Comparison of ENCODE assay signal across 8 mouse cellular contexts in the genomic region with DNA sequence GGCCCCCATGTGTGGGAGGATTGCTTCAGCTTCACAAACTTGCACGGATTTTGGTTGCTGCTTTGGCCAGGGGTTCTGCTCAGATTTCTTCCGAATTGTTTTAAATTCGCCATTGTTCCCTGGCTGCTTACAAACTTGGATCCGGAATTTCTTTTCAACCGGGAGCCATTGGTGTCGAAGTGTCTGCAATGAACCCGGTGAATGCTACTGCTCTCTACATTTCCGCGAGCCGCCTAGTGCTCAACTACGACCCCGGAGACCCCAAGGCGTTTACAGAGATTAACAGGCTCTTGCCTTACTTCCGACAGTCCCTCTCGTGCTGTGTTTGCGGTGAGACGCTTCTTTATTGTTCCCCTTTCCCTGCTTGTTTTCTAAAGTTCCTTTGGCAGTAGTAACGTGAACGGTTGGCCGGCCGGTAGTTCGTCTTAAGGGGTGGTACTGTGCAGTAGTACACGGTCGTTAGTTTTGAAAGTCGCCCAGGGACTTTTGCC. TPM values are rescaled to one million over a fixed set of nuclear protein-coding genes. Genes with fewer than 3 reads are reported as not detected.
DNase-seq lines count a peak whose midpoint lies in the region; ATAC-seq and TF ChIP-seq lines count a peak whose summit lies in the region.

No protein-coding gene starts in this region.

- H3K4me2 ChIP-seq in embryonic facial prominence, embryonic 15.5 days (replicated peaks), result peak overlapping the region; percentile 75
- peak overlapping the region; percentile 79 for H3K4me2 ChIP-seq in hindbrain, embryonic 16.5 days (ENCODE audit: low read length)
- H3K4me2 ChIP-seq in liver, embryonic 14.5 days (ENCODE audit: low read depth), result peak overlapping the region; percentile 95
- peak overlapping the region; percentile 87 for H3K4me2 ChIP-seq in neural tube, embryonic 11.5 days (ENCODE audit: low read depth)

- no peaks in the 10 kb centered on the region for H3K36me3 ChIP-seq in embryonic facial prominence, embryonic 15.5 days
- H3K36me3 ChIP-seq in hindbrain, embryonic 16.5 days (ENCODE audit: control insufficient read depth, insufficient read depth, low read length), result no peaks in the 10 kb centered on the region
- peaks cover 4% of the 10 kb centered on the region; the same call in 1 of the 2 replicates for H3K36me3 ChIP-seq in liver, embryonic 14.5 days (replicated peaks; ENCODE audit: control insufficient read depth, insufficient read depth, low read depth)
- no peaks in the 10 kb centered on the region for H3K36me3 ChIP-seq in neural tube, embryonic 11.5 days (ENCODE audit: control insufficient read depth, insufficient read depth, low read length)

- peak overlapping the region; percentile 94 for H3K9ac ChIP-seq in embryonic facial prominence, embryonic 15.5 days
- H3K9ac ChIP-seq in hindbrain, embryonic 16.5 days (ENCODE audit: low read depth, low read length), result peak overlapping the region; percentile 99
- H3K9ac ChIP-seq in liver, embryonic 14.5 days (replicated peaks), result peak overlapping the region; percentile 89
- H3K9ac ChIP-seq in neural tube, embryonic 11.5 days (ENCODE audit: low read length), result peak overlapping the region; percentile 97

- ATAC-seq in embryonic facial prominence, embryonic 15.5 days (ENCODE audit: insufficient number of reproducible peaks, low FRiP score, low TSS enrichment, low read depth), result no peak
- no peak for ATAC-seq in hindbrain, embryonic 16.5 days
- no peak for ATAC-seq in liver, embryonic 14.5 days (ENCODE audit: insufficient read depth)
- no peak for ATAC-seq in neural tube, embryonic 11.5 days (ENCODE audit: insufficient read depth, low FRiP score, low TSS enrichment)

- peak; percentile 18 for DNase-seq in right cerebral cortex, postnatal 4 days
- DNase-seq in right cerebral cortex, adult 2 months (ENCODE audit: low spot score in 2 of 2), result no peak
- no peak for DNase-seq in liver, embryonic 14.5 days (ENCODE audit: low read depth in 3 of 3, low spot score in 3 of 3)
- peak; percentile 48 for DNase-seq in neural tube, embryonic 11.5 days (ENCODE audit: low spot score)
- peak; percentile 48 for DNase-seq in yolk sac, embryonic 10.5 days (ENCODE audit: low spot score)
- no peak for DNase-seq in left cerebral cortex, adult 18-20 months (ENCODE audit: low spot score in 2 of 2)

- WGBS in embryonic facial prominence, embryonic 15.5 days, result under 1% methylated on average over 25 of the region's 25 CpGs
- 0% methylated on average over 25 of the region's 25 CpGs for WGBS in hindbrain, embryonic 16.5 days
- under 1% methylated on average over 25 of the region's 25 CpGs for WGBS in liver, embryonic 14.5 days (ENCODE audit: insufficient replicate concordance)
- under 1% methylated on average over 25 of the region's 25 CpGs for WGBS in neural tube, embryonic 11.5 days

- H3K4me1 ChIP-seq in embryonic facial prominence, embryonic 15.5 days, result peaks cover 27% of the 10 kb centered on the region
- peaks cover 26% of the 10 kb centered on the region for H3K4me1 ChIP-seq in hindbrain, embryonic 16.5 days (ENCODE audit: control insufficient read depth, insufficient read depth, low read depth, low read length)
- H3K4me1 ChIP-seq in liver, embryonic 14.5 days (replicated peaks; ENCODE audit: control insufficient read depth in 2 of 2, insufficient read depth in 2 of 2, low read length in 1 of 2), result peaks cover 17 to 19% of the 10 kb centered on the region in 2 experiments
- H3K4me1 ChIP-seq in neural tube, embryonic 11.5 days (ENCODE audit: control insufficient read depth, insufficient read depth, low read length), result peaks cover 17% of the 10 kb centered on the region

- no peak for TF ChIP-seq CTCF in liver, embryonic 14.5 days (IDR thresholded peaks at IDR 0.05; ENCODE audit: low read depth)

- no peaks in the 10 kb centered on the region for H3K27me3 ChIP-seq in embryonic facial prominence, embryonic 15.5 days
- no peaks in the 10 kb centered on the region for H3K27me3 ChIP-seq in hindbrain, embryonic 16.5 days (replicated peaks; ENCODE audit: control insufficient read depth, insufficient read depth, low read length)
- H3K27me3 ChIP-seq in liver, embryonic 14.5 days (ENCODE audit: control insufficient read depth, insufficient read depth, low read length), result no peaks in the 10 kb centered on the region
- H3K27me3 ChIP-seq in neural tube, embryonic 11.5 days (ENCODE audit: control insufficient read depth, insufficient read depth, low read length), result no peaks in the 10 kb centered on the region

- H3K9me3 ChIP-seq in embryonic facial prominence, embryonic 15.5 days (replicated peaks), result no peaks in the 10 kb centered on the region
- no peaks in the 10 kb centered on the region for H3K9me3 ChIP-seq in hindbrain, embryonic 16.5 days (ENCODE audit: control insufficient read depth, low read length)
- H3K9me3 ChIP-seq in liver, embryonic 14.5 days (ENCODE audit: control insufficient read depth, low read length), result no peaks in the 10 kb centered on the region
- H3K9me3 ChIP-seq in neural tube, embryonic 11.5 days (ENCODE audit: control insufficient read depth, low read length), result no peaks in the 10 kb centered on the region

- H3K27ac ChIP-seq in embryonic facial prominence, embryonic 15.5 days (replicated peaks), result peak overlapping the region; percentile 98
- peak overlapping the region; percentile 100 for H3K27ac ChIP-seq in hindbrain, embryonic 16.5 days (ENCODE audit: low read depth, low read length)
- peak overlapping the region; percentile 79 for H3K27ac ChIP-seq in liver, embryonic 14.5 days
- H3K27ac ChIP-seq in neural tube, embryonic 11.5 days (ENCODE audit: low read depth, low read length), result peak overlapping the region; percentile 97

- no peak for TF ChIP-seq EP300 in liver, embryonic 14.5 days (IDR thresholded peaks at IDR 0.05; ENCODE audit: low read depth)

- H3K4me3 ChIP-seq in embryonic facial prominence, embryonic 15.5 days (replicated peaks), result peak overlapping the region; percentile 95
- peak overlapping the region; percentile 87 for H3K4me3 ChIP-seq in hindbrain, embryonic 16.5 days (ENCODE audit: low read length)
- H3K4me3 ChIP-seq in liver, embryonic 14.5 days (ENCODE audit: insufficient read depth in 1 of 2, low read depth in 2 of 2, low read length in 2 of 2), result peak overlapping the region; percentile 89 to 98
- H3K4me3 ChIP-seq in neural tube, embryonic 11.5 days (ENCODE audit: low read depth, low read length), result peak overlapping the region; percentile 97

RNA-seq across cellular contexts. Expression of a gene that starts 1.2 kb away (rescaled TPM):
- 5.3 and 5.9 TPM in 2 replicates for polyA plus RNA-seq in embryonic facial prominence, embryonic 15.5 days (2015; fragmentation: Nextera tagmentation; extraction: Ambion mirVana)
- 2.6 and 2.7 TPM in 2 replicates for polyA plus RNA-seq in hindbrain, embryonic 16.5 days (2015; fragmentation: Nextera tagmentation; extraction: Ambion mirVana)
- polyA plus RNA-seq in liver, embryonic 14.5 days (2012; rRNA removed), result 8.2 and 9.4 TPM in 2 replicates
- 2.3 and 2.5 TPM in 2 replicates for polyA plus RNA-seq in liver, embryonic 14.5 days (2014; fragmentation: Nextera tagmentation; extraction: Ambion mirVana)
- 5.6 and 6.2 TPM in 2 replicates for polyA plus RNA-seq in neural tube, embryonic 11.5 days (2014; fragmentation: Nextera tagmentation; extraction: Ambion mirVana)
- total RNA-seq in left cerebral cortex, adult 18-20 months (2021), result 10 to 100 TPM; 63.0 to 63.5 TPM

RNA-seq across cellular contexts. Expression of a gene that starts 40.4 kb away (rescaled TPM):
- 24.7 and 24.9 TPM in 2 replicates for polyA plus RNA-seq in embryonic facial prominence, embryonic 15.5 days (2015; fragmentation: Nextera tagmentation; extraction: Ambion mirVana)
- 27.7 and 28.7 TPM in 2 replicates for polyA plus RNA-seq in hindbrain, embryonic 16.5 days (2015; fragmentation: Nextera tagmentation; extraction: Ambion mirVana)
- polyA plus RNA-seq in liver, embryonic 14.5 days (2012; rRNA removed), result 12.8 and 15.7 TPM in 2 replicates
- polyA plus RNA-seq in liver, embryonic 14.5 days (2014; fragmentation: Nextera tagmentation; extraction: Ambion mirVana), result 6.4 and 7.8 TPM in 2 replicates
- polyA plus RNA-seq in neural tube, embryonic 11.5 days (2014; fragmentation: Nextera tagmentation; extraction: Ambion mirVana), result 14.1 and 15.0 TPM in 2 replicates
- total RNA-seq in left cerebral cortex, adult 18-20 months (2021), result 10 to 100 TPM; 36.7 to 40.5 TPM

Comparison
In these comparisons a context has a peak if more than half of its experiments do, and no peak if none do; other contexts are left out.
1. DNase-seq: peak in right cerebral cortex, postnatal 4 days (single experiment), neural tube, embryonic 11.5 days (single experiment) and yolk sac, embryonic 10.5 days (single experiment); none in right cerebral cortex, adult 2 months (0 of 2), liver, embryonic 14.5 days (0 of 3) and left cerebral cortex, adult 18-20 months (0 of 2).
2. Peak in every context shown above with its lines, with median percentiles within 50 percentile points of each other: H3K27ac ChIP-seq, H3K4me2 ChIP-seq, H3K4me3 ChIP-seq and H3K9ac ChIP-seq.